Mouse (Mus musculus) left cerebral cortex, postnatal 36 days (tissue): ENCODE data around the gene Ly6f. TPM values are rescaled to one million over a fixed set of nuclear protein-coding genes. Genes with fewer than 3 reads are reported as not detected.

Experiments
- DNase-seq, 2 experiments: peaks; one replicate each; pipeline ENCODE4 v3.0.0; 2021 to 2022; ENCODE audit warnings: low spot score in 2 of 2, mixed read lengths in 1 of 2
- intact Hi-C: fragments of 180-260 bp; cut with DNase I; formaldehyde crosslinking; loops from one replicate; pipeline ENCODE4 v1.15.1; 2025
- total RNA-seq, 2 experiments: library from RNA; stranded (reverse); gene quantifications; 2 replicates each; pipeline ENCODE4 v1.2.3; 2021

Gene Ly6f
- total RNA-seq, 2 experiments from 2014 or later = not detected

DNA sequence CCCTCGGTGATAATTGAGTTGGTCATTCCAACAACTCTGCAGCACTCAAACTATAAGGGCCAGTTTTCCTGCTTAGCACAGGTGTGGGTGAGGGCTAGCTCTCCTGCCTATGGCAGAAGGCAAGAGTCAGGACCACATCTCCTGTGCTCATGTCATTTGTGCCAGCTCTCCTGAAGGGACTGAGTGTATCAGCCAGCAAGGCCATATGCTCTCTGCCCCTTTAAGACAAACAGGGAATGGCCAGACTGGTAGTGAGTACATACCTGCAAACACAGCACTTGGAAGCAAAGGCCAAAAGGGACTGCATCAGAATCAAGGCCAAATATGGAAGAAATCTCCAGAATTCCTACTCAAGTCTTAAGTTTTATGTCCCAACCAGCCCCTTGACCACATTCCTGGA, 41.7 kb downstream of the Ly6f start:
- DNase-seq = no peak
- intact Hi-C loops = no loop called here

DNA sequence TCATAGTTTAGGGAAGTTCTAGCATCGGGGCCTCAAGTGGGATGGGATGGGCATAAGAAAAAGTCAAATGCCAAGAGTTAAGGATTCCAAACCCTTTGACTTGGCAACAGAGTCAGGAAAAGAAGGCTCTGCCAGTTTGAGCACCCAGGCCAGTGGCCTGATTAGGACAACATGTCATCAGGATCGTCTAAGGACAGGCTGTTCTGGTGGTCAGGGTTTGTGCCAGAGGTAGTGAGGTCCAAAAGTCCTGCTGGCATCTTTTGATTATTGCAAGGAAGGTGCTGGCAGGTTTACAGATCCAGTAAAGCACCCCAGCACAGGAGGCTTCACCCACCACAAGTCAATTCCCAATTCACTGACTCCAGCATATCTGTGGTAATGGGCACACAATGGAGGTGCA, 46.2 kb downstream of the Ly6f start:
- DNase-seq = no peak
- intact Hi-C loops = no loop called here

DNA sequence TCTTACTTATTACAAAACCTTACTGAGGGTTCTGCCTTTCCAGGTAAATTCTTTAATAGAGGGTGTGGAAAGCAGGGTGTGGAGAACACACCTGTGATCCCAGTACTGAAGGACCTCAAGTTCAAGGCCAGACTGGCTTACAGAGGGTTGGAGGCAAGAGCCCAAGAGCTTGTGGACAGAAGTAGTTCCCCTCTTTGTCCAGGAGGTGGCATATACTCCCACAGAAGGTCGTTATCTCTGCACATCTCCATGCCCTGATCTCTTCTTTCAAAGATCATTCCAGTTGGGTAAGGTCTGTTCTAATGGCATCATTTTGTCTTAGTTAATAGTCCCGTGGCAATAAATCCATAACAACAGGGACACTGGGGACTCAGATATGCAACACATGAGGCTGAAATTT, 49.0 kb downstream of the Ly6f start:
- intact Hi-C loops = no loop called here

DNA sequence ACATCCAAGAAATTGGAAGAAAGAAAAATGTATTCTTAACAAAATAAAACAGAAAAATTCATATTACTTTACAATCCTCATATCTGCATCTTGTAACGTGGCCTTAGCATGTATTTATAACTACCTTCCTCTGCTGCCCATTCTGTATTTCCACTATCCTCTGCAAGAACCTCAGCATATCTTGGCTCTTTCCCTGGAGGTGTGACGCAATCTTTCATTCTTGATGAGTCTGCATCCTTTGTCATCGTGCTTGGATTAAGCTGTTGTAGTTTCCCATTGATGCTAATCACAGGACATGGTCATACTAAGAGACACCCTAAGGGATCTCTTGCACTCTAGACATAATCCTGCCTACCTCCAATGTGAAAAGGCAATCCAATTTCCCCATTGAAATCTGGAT, 50.4 kb downstream of the Ly6f start:
- DNase-seq = no peak
- intact Hi-C loops = no loop called here

More for the DNA sequence above, 49.0 kb downstream of the Ly6f start:
- DNase-seq = no peak

DNA sequence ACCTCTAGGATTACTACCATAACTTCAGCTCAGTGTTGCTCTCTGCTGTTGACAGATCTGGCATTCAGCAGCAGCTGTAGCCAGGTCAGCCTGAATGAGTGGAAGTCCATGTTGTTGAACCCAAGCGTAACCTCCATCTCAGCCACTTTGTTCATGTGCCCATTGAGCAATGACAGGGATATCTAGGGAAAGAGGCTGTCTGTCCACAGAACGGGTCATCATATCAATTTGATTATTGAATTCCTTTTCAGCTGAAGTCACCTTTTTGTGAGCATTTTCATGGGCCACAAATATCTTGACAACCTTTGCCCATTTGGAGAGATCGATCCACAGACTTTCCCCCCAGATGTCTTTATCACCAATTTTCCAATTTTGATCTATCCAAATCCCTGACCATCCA, 51.9 kb downstream of the Ly6f start:
- intact Hi-C loops = no loop called here
- no peak for DNase-seq

Other genes with a start within 250 kb of the Ly6f start
- 10 to 100 TPM; 66.7 to 78.3 TPM for gene Ly6c1, start 219.6 kb upstream of the Ly6f start, total RNA-seq
- gene Ly6c2, start 156.5 kb upstream of the Ly6f start, total RNA-seq = 1 to 10 TPM; 2.4 to 5.6 TPM
- not detected for gene Ly6g, start 113.2 kb upstream of the Ly6f start, total RNA-seq
- not detected for gene BC025446, start 52.0 kb upstream of the Ly6f start, total RNA-seq